Mouse (Mus musculus): ENCODE results near the gene Sigmar1.
"Not testable (repeated sequence)": the region's sequence is repeated elsewhere in the genome, so short reads cannot be mapped to it uniquely, and the experiment has no call there.

DNA sequence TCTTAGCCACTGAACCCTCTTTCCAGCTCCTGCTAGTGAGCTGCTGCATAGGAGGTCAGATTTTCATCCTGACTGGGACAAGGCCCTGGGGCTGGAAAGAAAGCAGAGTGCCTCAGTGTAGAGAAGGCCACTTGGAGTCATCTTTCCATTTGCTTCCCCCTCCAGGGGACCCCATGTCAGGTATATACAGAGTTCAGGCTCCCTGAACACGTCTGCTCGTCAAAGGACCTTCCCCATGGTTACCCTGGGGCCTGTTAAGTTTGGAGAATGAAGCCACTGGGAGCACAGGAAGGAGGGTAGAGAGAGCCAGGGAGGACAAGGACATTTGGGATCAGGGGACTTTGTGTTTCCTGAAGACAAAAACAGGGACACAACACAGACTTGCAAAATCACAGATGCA is 53.7 kb downstream of the Sigmar1 start:
- not testable (repeated sequence) for TF ChIP-seq CTCF (IDR thresholded peaks at IDR 0.05; ENCODE audit: low read depth, low read length); POLR2A (IDR thresholded peaks at IDR 0.05; ENCODE audit: extremely low read depth, insufficient read depth, low read length)
